Mouse (Mus musculus) lung, postnatal 0 days (tissue): Measurements from ENCODE around the gene Qk.

ENCODE experiments used
- CTCF ChIP-seq: IDR thresholded peaks from 2 replicates; pipeline ENCODE4 v1.5.1; 2016; ENCODE audit warnings: antibody characterized with exemption, mild to moderate bottlenecking
- EP300 ChIP-seq: IDR thresholded peaks from 2 replicates; pipeline ENCODE4 v1.6.1; 2016; ENCODE audit warnings: antibody characterized with exemption, mild to moderate bottlenecking, control low read depth

DNA sequence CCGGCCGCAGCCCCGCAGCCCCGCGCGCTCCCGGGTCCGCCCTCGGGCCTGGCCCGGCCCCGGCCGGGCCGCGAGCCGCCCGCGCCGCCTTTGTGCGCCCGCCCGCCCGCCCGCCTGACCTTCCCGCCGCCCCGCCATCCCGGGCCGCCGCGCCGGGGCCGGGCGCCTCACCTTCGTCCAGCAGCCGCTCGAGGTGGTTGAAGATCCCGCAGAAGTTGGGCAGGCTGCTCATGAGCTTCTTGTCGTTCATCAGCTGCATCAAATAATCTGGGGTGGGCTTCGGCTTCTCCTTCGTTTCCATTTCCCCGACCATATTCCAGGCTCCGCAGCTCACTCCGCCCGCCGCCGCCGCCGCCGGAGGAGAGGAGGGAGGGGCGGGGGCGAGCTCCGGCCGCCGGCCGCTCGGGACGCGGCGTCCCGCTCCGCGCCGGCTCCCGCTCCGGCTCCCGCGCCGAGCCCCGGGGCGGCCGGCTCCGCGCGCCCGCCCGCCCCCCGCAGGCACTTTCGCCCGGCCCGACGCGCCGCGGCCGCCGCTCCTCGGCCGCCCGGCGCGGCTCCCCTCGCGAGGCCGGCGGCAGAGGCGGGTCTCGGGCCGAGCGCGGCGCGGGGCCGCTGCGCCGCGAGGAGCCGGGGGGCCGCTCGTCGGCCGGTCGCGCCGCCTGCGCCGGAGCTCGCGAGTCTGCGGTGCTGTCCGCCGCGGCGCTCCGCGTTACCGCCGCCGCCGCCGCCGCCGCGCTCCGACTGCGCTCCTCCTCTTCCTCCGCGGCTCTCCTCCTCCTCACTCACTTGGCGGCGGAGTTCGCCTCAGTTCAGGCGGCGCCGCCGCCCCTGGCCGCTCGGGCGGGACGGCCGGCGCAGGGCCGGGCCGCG lies 858 bp downstream of the Qk start:
- TF ChIP-seq EP300 (no peak), CTCF (no peak)
